Mouse (Mus musculus) testis, adult 2 months (tissue): ENCODE measurements around the gene Atp2b2.

ENCODE experiments used
- CTCF ChIP-seq: fragments of 200-500 bp; IDR thresholded peaks from 2 replicates; pipeline ENCODE4 v1.5.1; 2012; ENCODE audit warnings: low read depth, mild to moderate bottlenecking, inconsistent platforms, low read length, moderate library complexity; ENCODE audit not compliant: control insufficient read depth, insufficient read depth, insufficient replicate concordance
- POLR2A ChIP-seq: fragments of 200-500 bp; IDR thresholded peaks from 2 replicates; pipeline ENCODE4 v1.6.1; 2012; ENCODE audit warnings: low read depth, mild to moderate bottlenecking, inconsistent platforms, low read length, moderate library complexity; ENCODE audit not compliant: control insufficient read depth

DNA sequence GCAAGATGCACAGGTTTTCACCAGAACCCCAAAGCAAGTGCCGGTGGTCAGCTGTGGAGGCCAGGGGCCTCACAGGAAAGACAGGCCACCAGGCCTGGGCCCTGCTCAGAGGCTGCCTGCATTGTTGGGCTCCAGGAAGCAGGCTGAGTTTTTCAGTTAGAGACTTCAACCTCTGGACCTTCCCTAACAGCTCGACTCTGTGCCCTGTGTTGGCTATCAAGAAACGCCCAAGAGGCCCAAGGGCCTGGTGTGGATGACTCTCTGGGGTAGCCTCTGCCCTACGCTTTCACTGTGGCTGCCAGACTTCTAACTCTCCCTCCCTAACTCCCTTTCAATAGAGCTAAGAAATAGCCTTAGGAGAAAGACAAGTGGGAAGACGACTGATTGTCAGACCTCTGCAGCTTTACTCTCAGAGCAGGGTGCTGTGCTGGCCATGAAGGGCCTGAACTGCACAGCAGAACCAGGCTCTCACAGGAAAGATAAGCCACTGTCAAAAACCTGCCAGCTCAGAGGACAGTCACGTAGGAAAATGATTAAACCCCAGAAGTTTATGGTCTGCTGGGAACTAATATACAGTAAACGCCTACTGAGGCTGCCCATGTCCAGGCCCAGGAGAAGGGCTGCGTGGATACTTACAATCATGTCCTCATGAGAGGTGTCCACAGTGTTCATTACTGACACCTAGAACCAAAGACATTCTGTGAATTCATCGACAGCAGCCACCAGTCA, 304.9 kb downstream of the Atp2b2 start:
- TF ChIP-seq CTCF = no peak
- no peak for TF ChIP-seq POLR2A
